Mouse (Mus musculus): Measurements from ENCODE around the gene Mapk1.

DNA sequence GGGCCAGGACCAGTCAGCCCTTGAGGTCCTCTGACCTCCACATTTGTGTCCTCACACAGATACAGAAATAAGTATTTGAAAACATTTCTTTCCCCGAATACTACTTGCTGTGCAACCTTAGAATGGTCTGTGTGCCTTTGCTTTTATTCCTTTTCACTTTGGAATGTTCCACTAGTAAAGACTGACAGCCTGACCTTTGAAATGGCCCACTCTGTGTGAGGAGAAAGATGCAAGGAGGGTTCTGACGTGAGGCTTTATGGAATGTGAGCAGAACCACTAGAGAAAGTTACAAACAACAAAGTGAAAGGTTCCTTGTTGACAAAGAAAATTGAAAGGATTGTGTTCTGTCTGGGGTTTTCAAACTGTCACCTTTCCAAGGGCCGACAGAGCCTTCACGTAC lies 6.8 kb downstream of the Mapk1 start:
- TF ChIP-seq POLR2A (IDR thresholded peaks at IDR 0.05; ENCODE audit: low read depth, low read length) (no peak), CTCF (IDR thresholded peaks at IDR 0.05; ENCODE audit: extremely low read depth, insufficient read depth, insufficient read length, insufficient replicate concordance) (no peak)

Measured in spleen, adult 2 months (tissue).